In genomic region chr3:87745036-87745659, GRCm38 (mm10) we compare ENCODE assay signal across 11 mouse cellular contexts. TPM values are rescaled to one million over a fixed set of nuclear protein-coding genes. Genes with fewer than 3 reads are reported as not detected.
DNase-seq lines count a peak whose midpoint lies in the region; ATAC-seq lines count a peak whose summit lies in the region.
"Had no signal": no experiment of that assay in that cellular context is flagged by ENCODE, and none has a peak within 500 bp of the region (broad histone marks: within the 10 kb centered on the region; RNA-seq: fewer than 3 reads in every experiment).

No protein-coding gene starts in this region.

- ATAC-seq in heart, embryonic 13.5 days (ENCODE audit: extremely low read depth, insufficient number of reproducible peaks, low FRiP score, low TSS enrichment): no peak
- ATAC-seq in cerebellum, adult (ENCODE audit: insufficient number of reproducible peaks, low FRiP score, low TSS enrichment): no peak
- ATAC-seq in megakaryocyte-erythroid progenitor cell, adult 5-6 weeks (replicated peaks; ENCODE audit: low FRiP score, low TSS enrichment, poor library complexity, severe bottlenecking): no peak

- H3K4me2 ChIP-seq in heart, embryonic 13.5 days: peak overlapping the region; percentile 65

- H3K27ac ChIP-seq in heart, embryonic 13.5 days (replicated peaks): no peak overlapping the region
- H3K27ac ChIP-seq in hindbrain, embryonic 10.5 days: peak overlapping the region; percentile 81

- 21% methylated on average over 18 of the region's 18 CpGs for WGBS in heart, embryonic 13.5 days
- WGBS in hindbrain, embryonic 10.5 days: 31% methylated on average over 18 of the region's 18 CpGs

- H3K9me3 ChIP-seq in heart, embryonic 13.5 days: no peaks in the 10 kb centered on the region
- H3K9me3 ChIP-seq in hindbrain, embryonic 10.5 days: no peaks in the 10 kb centered on the region

- peaks cover 11% of the 10 kb centered on the region for H3K36me3 ChIP-seq in heart, embryonic 13.5 days
- 0 out of 2 replicates have a peak, but pooled peaks cover 3% of the 10 kb centered on the region for H3K36me3 ChIP-seq in hindbrain, embryonic 10.5 days

- H3K27me3 ChIP-seq in heart, embryonic 13.5 days (replicated peaks): peaks cover 25% of the 10 kb centered on the region
- H3K27me3 ChIP-seq in hindbrain, embryonic 10.5 days (ENCODE audit: insufficient read depth, poor library complexity, severe bottlenecking): peaks cover 2% of the 10 kb centered on the region; the same call in 1 of the 2 replicates

- peaks cover 20% of the 10 kb centered on the region for H3K4me1 ChIP-seq in heart, embryonic 13.5 days
- H3K4me1 ChIP-seq in hindbrain, embryonic 10.5 days (replicated peaks): peaks cover 25% of the 10 kb centered on the region

- H3K4me3 ChIP-seq in heart, embryonic 13.5 days: peak overlapping the region; percentile 31
- H3K4me3 ChIP-seq in hindbrain, embryonic 10.5 days: peak overlapping the region; percentile 35

- DNase-seq in heart, adult 18-20 months: no peak
- DNase-seq in embryo, embryonic 10.5 days (ENCODE audit: low spot score): peak; percentile 54
- DNase-seq in hindbrain, embryonic 10.5 days (ENCODE audit: low spot score): no peak
- DNase-seq in lung, postnatal 36 days: peak; percentile 15
- no peak for DNase-seq in layer of hippocampus, postnatal 10 days (ENCODE audit: low spot score in 2 of 2)
- DNase-seq: cerebellum, adult 2 months; gastrocnemius, postnatal 25 days had no signal

- H3K9ac ChIP-seq in heart, embryonic 13.5 days: peak overlapping the region; percentile 65

RNA-seq across cellular contexts. Expression of gene Lrrc71, which starts 3.3 kb away (rescaled TPM):
- polyA plus RNA-seq in heart, embryonic 13.5 days (2015; fragmentation: Nextera tagmentation; extraction: Ambion mirVana): 0.25 TPM in 1 of 2 replicates, not detected in the other
- total RNA-seq in heart, adult 18-20 months (2021): under 1 TPM; 0.10 to 0.28 TPM
- 0.49 and 1.2 TPM in 2 replicates for polyA plus RNA-seq in hindbrain, embryonic 10.5 days (2016; fragmentation: Nextera tagmentation; extraction: Ambion mirVana)
- 1 to 10 TPM in 1 of 2 experiments, under 1 TPM in 1; 0.80 to 2.3 TPM for total RNA-seq in layer of hippocampus, postnatal 10 days (2021)
- not detected in 2 replicates for total RNA-seq in megakaryocyte-erythroid progenitor cell, adult 5-6 weeks (2014; fragmentation: Nextera tagmentation)
- 0.23 TPM in 1 of 2 replicates, not detected in the other for total RNA-seq in megakaryocyte-erythroid progenitor cell, adult 5-6 weeks (2017)

RNA-seq across cellular contexts. Expression of gene Ntrk1, which starts 49.8 kb away (rescaled TPM):
- polyA plus RNA-seq in heart, embryonic 13.5 days (2015; fragmentation: Nextera tagmentation; extraction: Ambion mirVana): 0.66 and 1.5 TPM in 2 replicates
- under 1 TPM in 1 of 2 experiments, not detected in 1; 0.57 TPM for total RNA-seq in heart, adult 18-20 months (2021)
- polyA plus RNA-seq in hindbrain, embryonic 10.5 days (2016; fragmentation: Nextera tagmentation; extraction: Ambion mirVana): 9.0 and 23.4 TPM in 2 replicates
- total RNA-seq in layer of hippocampus, postnatal 10 days (2021): under 1 TPM; 0.41 to 0.42 TPM
- total RNA-seq in megakaryocyte-erythroid progenitor cell, adult 5-6 weeks (2014; fragmentation: Nextera tagmentation): not detected in 2 replicates
- not detected in 2 replicates for total RNA-seq in megakaryocyte-erythroid progenitor cell, adult 5-6 weeks (2017)
- total RNA-seq: liver, adult 2 months had no signal

RNA-seq across cellular contexts. Expression of gene Insrr, which starts 51.6 kb away (rescaled TPM):
- 0.06 and 0.08 TPM in 2 replicates for polyA plus RNA-seq in heart, embryonic 13.5 days (2015; fragmentation: Nextera tagmentation; extraction: Ambion mirVana)
- under 1 TPM in 1 of 2 experiments, not detected in 1; 0.10 TPM for total RNA-seq in heart, adult 18-20 months (2021)
- polyA plus RNA-seq in hindbrain, embryonic 10.5 days (2016; fragmentation: Nextera tagmentation; extraction: Ambion mirVana): 0.48 and 0.72 TPM in 2 replicates
- total RNA-seq in layer of hippocampus, postnatal 10 days (2021): under 1 TPM; 0.29 to 0.30 TPM
- total RNA-seq in megakaryocyte-erythroid progenitor cell, adult 5-6 weeks (2014; fragmentation: Nextera tagmentation): not detected in 2 replicates
- total RNA-seq in megakaryocyte-erythroid progenitor cell, adult 5-6 weeks (2017): 0.15 TPM in 1 of 2 replicates, not detected in the other
- total RNA-seq: liver, adult 2 months had no signal

Comparison
In these comparisons a context has a peak if more than half of its experiments do, and no peak if none do; other contexts are left out.
1. DNase-seq: peak in embryo, embryonic 10.5 days (single experiment) and lung, postnatal 36 days (single experiment); none in heart, adult 18-20 months (0 of 2), hindbrain, embryonic 10.5 days (single experiment) and layer of hippocampus, postnatal 10 days (0 of 2).